Mouse (Mus musculus) CD8-positive naive resting alpha-beta T cell, adult 2 months (primary cell): ENCODE results near the gene Zfp57.
"Not testable (repeated sequence)": the region's sequence is repeated elsewhere in the genome, so short reads cannot be mapped to it uniquely, and the experiment has no call there.

Experiments
- DNase-seq, 2 experiments: peaks; one replicate each; pipeline ENCODE4 v3.0.0; 2022; ENCODE audit warnings: low read depth in 2 of 2, low spot score in 2 of 2

Gene Zfp57

DNA sequence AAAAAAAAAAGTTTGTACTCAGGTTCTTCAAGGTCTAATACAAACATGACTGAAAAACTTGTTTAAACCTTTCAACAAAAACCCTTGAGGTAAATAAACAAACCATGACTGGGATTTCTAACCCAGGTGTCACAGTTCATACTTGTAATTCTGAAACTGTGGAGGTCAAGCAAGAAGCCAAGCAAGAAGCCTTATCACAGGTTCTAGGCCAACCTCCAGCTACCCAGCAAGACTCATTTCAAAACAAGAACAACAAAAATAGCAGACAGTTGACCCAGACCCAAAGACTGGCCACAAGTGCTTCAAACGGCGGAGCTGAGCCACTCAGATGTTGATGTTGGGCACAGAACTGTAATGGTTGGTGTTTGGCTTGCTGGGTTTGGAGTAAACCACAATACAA, 6.4 kb upstream of the Zfp57 start:
- DNase-seq: no peak

DNA sequence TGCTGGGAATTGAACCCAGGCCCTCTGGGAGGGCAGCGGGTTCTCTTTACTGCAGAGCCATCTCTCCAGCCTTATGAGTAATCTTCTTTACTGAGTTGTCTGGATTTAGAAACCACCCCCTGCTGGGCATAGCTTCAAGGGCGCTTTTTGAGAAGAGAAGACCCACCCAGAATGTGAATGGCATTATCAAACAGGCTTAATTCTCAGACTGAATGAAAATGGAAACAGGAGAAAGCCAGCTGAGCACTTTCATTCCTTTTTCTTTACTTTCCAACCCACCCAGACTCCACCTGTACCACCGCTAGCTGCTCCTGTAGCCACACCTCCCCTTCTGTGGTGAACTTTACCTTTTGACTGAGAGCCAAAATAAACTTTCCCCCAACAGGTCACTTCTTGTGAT, 5.5 kb upstream of the Zfp57 start:
- DNase-seq: no peak

DNA sequence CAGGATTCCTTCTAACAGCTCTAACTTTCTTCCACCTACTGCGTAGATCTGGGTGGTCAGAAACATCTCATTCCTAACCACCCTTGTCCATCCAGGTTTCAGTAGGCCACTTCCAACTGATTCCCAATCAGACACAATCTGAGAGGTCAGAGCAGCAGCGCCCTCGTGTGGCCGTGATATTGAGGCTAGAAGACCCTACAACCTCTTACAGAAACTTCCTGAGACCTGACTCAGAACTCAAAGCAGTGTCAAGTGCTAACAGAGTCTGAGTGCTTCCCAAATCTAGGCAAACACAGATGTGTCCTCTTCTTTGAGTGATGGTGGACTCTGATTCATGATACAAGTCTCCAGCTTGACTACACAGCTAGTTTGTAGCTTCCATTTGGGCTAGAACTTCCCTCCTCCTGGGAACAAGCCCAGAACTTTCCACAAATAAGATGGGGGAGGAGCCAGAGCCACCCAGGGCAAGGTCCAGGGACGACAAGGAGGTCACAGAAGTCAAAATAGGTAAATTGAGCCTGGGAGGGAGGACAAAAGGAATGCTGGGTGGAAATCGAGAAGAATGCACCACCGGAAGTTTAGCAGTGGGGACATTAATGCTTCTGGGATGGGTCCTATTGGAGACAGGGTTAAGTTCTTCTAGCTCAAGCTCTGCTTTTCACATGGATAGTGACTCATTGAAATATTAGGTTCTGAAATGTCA, 3.8 kb upstream of the Zfp57 start:
- DNase-seq: peak; percentile 24 to 38

GRCm38 (mm10) chr17:36998477-36998876, 2.5 kb upstream of the Zfp57 start:
- DNase-seq: no peak

DNA sequence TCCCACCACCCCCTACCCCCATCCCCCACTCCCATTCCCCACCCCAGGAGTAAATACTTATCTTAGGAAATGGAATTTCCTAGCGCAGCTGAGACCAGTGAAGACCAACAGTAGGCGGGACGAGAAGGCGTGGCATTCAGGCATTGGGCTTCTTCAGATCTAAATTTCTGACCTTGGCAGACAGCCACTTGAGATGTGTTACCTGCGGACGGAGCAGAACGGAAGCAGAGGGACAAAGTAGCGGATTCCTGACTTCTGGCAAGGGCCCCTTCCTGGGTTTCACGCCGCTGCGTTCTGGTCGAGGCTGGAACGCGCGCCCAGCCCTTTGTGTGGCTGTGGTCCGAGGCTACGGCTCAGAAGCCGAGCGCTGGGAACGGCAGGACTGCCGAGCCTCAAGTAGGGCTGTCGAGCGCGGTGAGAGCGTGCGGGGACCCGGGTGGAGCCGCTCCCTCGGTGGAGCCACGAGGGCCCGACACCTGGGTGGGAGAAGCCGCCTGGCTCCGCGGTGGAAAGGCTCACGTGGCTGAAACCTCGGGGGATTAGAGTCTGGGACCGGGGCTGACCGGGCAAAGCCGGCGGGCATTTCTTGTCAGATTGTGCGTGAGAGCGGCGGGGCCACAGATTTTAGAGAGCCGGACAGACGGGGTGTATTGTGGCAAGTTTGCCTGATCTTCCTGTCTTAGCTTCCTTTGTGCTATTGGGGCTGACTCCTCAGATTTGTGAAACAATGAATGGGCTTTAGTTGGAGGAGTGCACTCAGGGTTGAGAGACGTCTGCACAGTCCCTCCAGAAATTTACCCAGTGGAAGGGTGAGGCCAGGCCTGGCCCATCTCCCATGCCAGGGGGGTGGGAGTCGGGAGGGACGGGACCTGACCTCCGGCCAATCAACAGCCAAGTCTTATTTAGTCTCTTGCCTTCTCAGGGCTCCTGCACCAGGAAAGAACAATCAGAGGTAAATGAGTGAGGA, 1.7 kb downstream of the Zfp57 start:
- DNase-seq: no peak

DNA sequence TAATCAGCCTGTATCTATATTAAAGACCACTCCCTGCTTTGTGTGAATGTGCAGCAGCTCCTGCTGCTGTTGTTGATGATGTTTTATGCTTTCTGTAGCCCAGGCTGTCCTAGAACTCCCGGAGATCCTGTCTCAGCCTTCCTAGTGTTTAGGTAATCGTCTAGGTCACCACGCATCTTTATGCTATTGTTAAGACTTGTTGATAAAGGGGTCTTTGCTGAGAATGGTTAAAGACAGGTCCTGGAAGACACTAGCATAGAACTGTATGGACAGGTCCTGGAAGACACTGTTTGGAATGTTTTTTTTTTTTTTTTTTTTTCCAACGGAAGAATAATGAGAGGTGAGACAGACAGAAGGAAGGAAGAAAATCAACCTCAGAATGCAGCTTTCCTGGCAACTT, 2.4 kb downstream of the Zfp57 start:
- DNase-seq: no peak

- DNase-seq: no peak
Observed at GRCm38 (mm10) chr17:37008161-37008560, 7.2 kb downstream of the Zfp57 start.

DNA sequence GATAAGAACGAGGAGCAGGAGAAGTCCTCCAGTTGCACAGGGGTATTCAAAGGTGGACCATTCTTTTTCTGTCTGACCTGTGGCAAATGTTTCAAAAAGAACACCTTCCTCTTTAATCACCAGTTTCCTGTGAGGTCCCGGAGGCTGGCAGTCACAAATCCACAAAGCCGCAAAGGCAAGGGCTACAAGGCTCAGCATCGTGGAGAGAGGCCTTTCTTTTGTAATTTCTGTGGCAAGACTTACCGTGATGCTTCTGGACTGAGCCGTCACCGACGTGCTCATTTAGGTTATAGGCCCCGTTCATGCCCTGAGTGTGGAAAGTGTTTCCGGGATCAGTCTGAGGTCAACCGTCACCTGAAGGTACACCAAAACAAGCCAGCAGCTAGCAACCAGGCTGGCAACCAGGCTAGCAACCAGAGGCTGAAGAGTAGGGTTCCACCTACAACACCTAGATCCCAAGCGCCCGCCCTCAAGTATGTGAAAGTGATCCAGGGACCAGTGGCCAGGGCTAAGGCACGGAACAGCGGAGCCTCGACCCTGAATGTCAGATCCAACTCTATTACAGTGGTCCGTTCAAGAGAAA, 8.6 kb downstream of the Zfp57 start:
- peak in 1 of 2 experiments; percentile 3 for DNase-seq

GRCm38 (mm10) chr17:37011719-37012118, 10.8 kb downstream of the Zfp57 start:
- DNase-seq: no peak

DNA sequence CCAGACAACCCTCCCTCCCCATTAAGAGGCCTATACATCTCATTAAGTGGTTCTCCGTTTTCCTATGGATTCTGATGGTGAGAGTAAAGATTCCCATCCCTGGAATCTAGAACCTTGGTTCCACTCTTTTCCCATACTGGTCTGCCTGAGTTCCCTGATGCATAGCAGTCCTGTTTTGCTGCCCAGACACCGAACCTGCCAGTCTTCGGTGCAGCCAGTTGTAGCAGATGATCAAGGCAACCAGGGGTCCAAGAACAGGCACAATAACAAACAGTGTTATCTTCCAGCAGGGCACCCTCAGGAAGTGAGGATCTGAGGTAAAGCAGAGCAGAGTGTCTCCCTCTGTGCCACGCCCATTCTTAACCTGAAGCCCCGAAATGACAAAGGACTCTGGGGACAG, 11.2 kb downstream of the Zfp57 start:
- no peak for DNase-seq

DNA sequence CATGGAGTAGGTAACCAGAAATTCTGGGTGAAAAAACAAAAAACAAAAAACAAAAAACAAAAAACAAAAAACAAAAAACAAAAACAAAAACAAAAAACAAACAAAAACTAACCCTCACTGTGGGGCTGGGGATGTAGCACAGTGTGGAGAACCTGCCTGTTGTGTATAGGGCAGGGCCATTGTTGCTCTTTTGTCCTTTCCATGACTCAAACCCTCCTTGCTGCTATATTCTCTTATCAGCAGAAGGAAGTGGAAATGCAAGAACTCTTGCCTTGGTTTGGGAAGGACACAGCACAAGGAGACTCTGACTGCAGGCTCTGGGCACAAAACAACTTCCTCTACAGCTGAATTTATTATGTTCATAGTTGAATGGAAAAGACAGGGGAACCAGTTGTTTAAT, 15.4 kb downstream of the Zfp57 start:
- no peak for DNase-seq

DNA sequence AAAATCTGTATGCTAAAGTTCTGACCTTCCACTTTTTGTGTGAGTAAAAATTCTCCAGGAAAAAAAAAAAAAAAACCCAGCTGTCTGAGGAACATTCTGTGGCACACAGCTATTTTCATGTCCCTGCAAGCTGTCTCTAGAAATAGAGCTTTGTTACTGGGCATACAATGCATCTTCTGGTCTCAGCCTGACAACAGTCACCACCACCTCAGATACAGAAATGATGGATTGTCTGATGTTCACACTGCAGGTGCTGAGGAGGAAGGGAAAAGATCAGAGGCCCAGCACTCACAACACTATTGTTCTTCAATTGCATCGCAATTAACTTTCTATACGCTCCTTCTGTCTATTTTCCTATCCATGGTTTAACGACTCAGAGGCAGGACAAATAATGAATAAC, 17.4 kb downstream of the Zfp57 start:
- DNase-seq: no peak

DNA sequence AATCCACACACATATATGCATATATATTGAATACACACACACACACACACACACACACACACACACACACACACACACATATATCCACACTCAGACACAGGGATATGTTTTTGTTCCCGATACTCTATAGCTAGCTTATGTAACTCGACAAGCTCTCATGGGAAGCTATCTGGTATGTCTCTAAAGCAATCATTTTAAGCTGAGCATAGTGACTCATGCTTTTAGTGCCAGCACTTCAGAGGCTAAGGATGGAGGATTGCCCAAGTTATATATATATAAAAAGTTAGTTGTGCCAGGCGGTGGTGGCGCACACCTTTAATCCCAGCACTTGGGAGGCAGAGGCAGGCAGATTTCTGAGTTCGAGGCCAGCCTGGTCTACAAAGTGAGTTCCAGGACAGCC, 18.3 kb downstream of the Zfp57 start:
- DNase-seq: not testable (repeated sequence)

DNA sequence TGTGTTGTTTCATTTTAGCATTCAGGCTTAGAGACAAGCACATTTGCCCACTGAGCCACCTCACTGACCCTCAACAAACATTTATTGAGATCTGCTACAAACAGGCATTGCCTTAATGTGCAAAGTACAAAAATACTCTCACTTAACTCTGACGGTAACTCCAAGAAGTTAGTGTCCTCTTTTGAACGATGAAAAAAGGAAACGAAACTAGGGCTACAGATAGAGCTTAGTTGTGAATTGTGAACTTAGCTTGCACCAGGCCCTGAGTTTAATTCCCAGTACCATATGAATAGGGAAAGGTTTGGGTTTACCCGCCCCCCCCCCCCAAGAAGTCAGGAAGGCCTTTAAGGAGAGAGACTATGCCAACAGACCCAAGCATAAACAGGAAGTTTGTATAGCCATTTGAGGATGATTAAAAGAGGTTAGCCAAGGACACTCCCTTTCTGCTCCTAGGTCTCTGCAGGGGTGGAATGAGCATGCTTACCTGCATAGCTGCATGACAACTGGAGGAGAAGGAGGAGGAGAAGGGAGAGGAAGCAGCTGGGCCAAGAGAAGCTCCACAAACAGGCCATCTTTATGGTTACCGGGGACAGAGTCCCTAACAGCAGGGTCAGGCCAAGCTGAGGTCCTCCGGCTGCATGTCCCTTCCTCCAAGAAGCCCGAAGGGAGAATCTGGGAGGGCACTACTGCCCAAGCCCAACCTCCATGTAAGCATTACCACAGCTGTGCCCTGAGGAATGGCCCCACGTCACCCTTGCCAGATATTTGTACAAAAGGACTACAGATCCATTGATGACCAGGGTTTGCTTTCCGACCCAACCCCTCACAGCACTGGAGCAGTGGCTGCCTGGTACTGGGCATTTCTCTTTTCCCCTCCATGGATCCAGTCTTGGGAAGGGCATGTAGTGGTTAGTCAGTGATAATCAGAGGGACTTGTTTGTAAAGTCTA, 21.9 kb downstream of the Zfp57 start, which contains the start of gene Mog:
Gene Mog (minus strand): TSS at position 771 of the 949 bp plus-strand sequence.
- no peak for DNase-seq

DNA sequence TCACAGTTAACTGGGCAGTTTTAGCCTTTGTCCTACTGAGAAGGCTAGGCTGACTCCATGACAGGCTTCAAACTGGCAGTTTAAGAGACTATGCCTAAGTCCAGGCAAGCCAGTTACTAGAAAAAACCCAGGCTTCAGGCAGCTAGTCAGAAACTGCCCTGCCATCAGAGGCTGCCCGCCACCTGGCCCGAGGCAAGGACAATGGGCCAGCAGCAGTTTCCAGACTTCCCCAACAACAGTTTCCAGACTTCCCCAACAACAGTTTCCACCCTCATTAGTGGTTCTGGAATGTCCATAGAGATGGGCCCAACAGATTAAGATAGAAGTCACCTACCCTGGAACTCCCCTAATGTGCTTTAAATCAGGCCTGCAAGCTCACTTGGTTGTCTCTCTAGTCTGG, 25.5 kb downstream of the Zfp57 start:
- DNase-seq: no peak

DNA sequence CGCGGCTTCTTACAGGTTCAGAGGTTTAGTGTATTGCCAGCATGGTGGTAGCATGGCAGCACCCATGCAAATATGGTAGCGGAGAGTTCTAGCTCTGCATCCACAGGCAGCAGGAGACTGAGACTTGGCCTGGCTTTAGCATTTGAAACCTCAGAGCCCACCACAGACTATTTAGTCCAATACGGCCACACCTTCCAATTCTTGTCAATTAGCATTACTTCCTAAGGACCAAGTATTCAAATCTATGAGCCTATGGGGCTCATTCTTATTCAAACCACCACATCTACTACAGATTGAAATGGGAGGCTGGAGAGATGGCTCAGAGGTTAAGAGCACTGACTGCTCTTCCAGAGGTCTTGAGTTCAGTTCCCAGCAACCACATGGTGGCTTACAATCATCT, 26.5 kb downstream of the Zfp57 start:
- no peak for DNase-seq

- DNase-seq: no peak
Observed at GRCm38 (mm10) chr17:37028212-37028611, 27.2 kb downstream of the Zfp57 start.

DNA sequence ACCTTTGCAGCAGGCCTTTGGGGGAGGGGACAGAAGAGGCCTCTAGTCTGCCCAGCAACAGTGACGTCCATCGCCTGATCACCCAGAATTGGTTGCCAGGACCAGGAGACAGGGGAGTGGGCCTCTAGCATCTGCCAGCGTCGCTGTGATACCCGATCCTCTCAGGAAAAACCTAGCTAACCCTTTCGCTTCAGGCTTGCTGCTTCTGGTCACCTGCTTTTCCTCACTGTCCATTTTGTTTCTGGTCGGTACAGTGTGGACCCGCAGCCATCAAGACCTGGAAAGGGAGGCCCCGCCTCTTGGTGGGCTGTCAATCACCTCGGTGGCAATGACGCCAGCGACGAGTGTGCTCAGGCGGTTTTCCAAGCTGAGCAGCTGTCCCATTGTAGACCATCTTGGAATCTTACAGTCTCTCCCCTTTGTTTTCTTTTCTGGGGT, 27.7 kb downstream of the Zfp57 start:
- DNase-seq: peak; percentile 32 to 61

- no peak for DNase-seq
Observed at GRCm38 (mm10) chr17:37029162-37029561, 28.2 kb downstream of the Zfp57 start.

GRCm38 (mm10) chr17:37039127-37039894, 38.3 kb downstream of the Zfp57 start:
- DNase-seq: no peak
